Mouse (Mus musculus) retina, embryonic 14.5 days (tissue): ENCODE data around the gene Zfp141.
A peak's percentile ranks its signal among the peaks of the same experiment; 100 is the strongest.

Source experiments
- DNase-seq: peaks from one replicate; pipeline ENCODE4 v3.0.0-alpha.2; 2015; ENCODE audit warnings: low spot score

Zfp141 gene

GRCm38 (mm10) chr7:42505588-42505987 is at the start of gene Zfp141:
Zfp141 (minus strand) TSS chr7:42505740.
- peak; percentile 90 for DNase-seq

DNA sequence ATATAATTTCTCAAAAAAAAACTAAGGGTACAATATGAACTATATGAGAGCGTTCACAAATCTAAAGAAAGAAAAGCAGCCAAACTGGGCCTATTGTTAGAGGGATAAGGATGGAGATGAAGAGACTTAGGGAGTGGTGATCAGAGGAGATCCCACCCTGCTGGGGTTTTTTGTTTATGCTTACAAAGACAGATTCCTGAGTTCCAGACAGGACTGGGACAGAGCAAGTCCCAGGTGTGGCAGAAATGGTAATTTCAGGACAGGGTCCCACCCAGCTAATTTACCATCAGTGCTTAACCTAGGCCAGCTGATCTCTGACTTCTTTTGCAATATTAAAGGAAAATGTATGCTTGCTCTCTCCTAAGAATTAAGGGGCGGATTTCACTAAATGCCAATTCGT is 46.2 kb upstream of the Zfp141 start:
- no peak for DNase-seq

DNA sequence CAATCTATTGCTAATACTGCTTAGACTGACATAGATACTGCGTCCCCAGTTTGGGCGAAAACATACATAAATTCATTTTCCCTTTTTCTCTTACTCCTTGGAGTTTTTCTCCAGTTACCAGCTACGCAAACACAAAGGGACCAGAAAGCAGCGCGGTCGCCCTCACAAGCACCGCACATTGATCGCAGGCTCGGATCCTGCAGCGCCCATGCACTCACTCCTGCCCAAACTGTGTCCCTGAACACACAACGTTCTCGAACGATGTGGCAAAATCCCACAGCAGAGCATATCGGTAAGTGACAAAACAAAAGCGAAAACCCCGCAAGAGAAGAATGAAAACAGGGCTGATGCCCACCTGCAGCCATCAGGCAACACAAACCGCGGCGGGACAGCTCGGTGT is 354 bp downstream of the Zfp141 start:
- peak; percentile 32 for DNase-seq

GRCm38 (mm10) chr7:42498248-42498647 is 7.3 kb downstream of the Zfp141 start:
- DNase-seq, result no peak

- DNase-seq, result no peak
Observed at GRCm38 (mm10) chr7:42497356-42497755, 8.2 kb downstream of the Zfp141 start.

DNA sequence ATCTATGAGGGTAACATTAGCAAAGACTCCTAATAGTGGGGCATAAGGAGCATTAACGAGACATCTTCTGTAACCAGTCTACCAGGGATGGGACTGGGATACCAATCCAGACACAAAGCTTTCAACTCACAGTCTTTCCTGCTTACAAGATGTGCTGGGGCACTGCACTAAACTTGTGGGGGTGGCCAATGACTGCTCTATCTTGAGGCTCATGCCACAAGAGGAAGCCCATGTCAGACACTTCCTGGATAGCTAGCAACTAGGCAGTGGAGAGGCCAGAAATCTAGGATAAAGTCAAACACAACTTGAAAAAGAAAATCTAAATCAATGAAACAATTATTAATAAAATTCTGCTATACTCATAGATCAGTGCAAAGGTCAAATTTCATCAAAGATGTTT is 9.3 kb downstream of the Zfp141 start:
- DNase-seq, result no peak

- no peak for DNase-seq
Observed at GRCm38 (mm10) chr7:42490859-42491258, 14.7 kb downstream of the Zfp141 start.

DNA sequence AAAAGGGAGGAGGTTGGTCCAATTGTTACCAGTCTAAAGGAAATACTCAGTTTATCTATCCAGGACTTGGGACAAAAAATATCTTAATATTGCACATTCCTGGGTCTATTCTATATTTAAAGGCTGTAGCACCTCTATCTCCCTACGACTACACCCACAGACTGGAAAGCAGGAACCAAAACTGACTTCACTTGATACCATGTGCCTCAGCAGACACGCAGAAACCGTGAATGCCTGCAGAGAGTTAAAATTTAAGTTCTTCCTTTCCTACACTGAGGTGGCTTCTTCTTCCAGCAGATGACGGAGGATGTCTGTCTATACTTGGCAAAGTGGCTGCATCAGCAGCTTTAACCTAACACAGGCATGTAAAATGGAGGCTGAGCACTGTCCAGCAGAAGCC is 15.2 kb downstream of the Zfp141 start:
- DNase-seq, result no peak

DNA sequence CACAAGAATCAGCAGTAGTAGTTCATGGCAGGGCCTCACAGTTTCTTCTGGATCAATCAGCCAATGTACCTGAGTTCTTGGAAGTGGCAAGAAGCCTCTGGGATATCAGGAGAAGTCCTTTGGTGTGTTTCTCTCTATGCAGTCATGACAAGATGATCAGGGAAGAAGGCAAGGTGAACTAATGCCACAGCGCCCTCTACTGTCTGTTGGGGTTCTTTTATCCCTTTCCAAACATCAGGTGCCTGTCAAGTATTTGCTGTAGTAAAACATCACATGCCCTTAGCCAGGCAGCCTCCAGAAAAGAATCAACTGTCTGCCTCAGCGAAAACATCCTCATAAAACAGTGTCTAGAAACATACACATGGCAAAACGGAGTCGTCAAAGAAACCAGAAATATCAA is 50.9 kb downstream of the Zfp141 start:
- DNase-seq, result no peak

DNA sequence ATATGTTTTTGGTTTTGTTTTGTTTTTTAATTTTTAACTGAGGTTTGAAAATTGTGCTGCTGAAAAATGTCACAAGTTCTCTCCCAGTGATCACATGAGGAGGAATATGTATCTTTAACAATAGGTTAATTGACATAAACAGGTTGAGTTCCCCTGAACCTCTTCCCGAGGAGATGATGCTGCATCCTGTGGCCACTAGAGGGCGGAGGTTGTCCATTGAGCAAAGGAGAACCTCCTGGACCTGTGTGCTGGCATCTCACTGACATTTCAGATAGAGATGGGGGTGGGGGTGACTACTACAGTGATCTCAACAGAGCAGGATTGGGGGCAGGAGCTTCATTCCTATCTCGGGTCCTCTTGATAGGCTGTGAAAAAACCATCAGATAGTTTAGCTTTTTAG is 54.9 kb downstream of the Zfp141 start:
- no peak for DNase-seq

DNA sequence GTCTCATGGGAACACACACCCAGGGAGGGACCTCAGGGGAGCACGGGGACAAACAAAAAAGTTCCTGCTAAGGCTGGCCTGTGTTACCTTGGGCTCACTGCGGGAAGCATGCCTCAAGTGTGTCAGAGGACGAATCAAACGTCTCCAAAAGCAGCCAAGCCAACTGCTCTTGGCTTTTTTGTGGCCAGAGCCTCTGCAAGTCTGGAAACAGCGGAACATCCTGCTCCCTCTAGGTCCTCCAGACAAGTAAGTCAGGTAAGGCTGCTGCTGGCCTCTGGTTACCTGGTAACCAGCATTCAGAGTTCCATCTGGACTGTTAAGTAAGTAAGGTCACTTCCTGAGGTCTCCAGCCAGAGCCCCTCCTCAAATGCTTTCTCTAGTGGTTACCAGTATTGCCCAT is 57.7 kb downstream of the Zfp141 start, which contains the start of gene 4933421I07Rik:
4933421I07Rik (minus strand) TSS at position 271 of the 400 bp plus-strand sequence.
- no peak for DNase-seq

- no peak for DNase-seq
Observed at GRCm38 (mm10) chr7:42447352-42447751, 58.2 kb downstream of the Zfp141 start.
